Mouse (Mus musculus): ENCODE results near the gene Rhox4d.
"Not testable (repeated sequence)": the region's sequence is repeated elsewhere in the genome, so short reads cannot be mapped to it uniquely, and the experiment has no call there.

Gene Rhox4d

GRCm38 (mm10) chrX:37514059-37514458 is at the start of gene Rhox4d:
TSS of gene Rhox4d (plus strand) at chrX:37514359.
- not testable (repeated sequence) for DNase-seq (ENCODE audit: low spot score in 2 of 2)

- not testable (repeated sequence) for DNase-seq (ENCODE audit: low spot score in 2 of 2)
Measured at GRCm38 (mm10) chrX:37480037-37480436, 34.1 kb upstream of the Rhox4d start, which contains the start of gene Rhox4c. TSS of gene Rhox4c (plus strand) at chrX:37480337.

- not testable (repeated sequence) for DNase-seq (ENCODE audit: low spot score in 2 of 2)
Measured at GRCm38 (mm10) chrX:37530152-37530551, 16.0 kb downstream of the Rhox4d start, which contains the start of gene Rhox2e. TSS of gene Rhox2e (plus strand) at chrX:37530452.

- not testable (repeated sequence) for DNase-seq (ENCODE audit: low spot score in 2 of 2)
Measured at GRCm38 (mm10) chrX:37541719-37542118, 27.6 kb downstream of the Rhox4d start, which contains the start of gene Rhox3e. TSS of gene Rhox3e (plus strand) at chrX:37542019.

- not testable (repeated sequence) for DNase-seq (ENCODE audit: low spot score in 2 of 2)
Measured at GRCm38 (mm10) chrX:37557112-37557511, 43.0 kb downstream of the Rhox4d start, which contains the start of gene Rhox4e. TSS of gene Rhox4e (plus strand) at chrX:37557412.
